Mouse (Mus musculus): ENCODE data around the gene Clasp2. TPM values are rescaled to one million over a fixed set of nuclear protein-coding genes. Genes with fewer than 3 reads are reported as not detected.

Gene Clasp2
- polyA plus RNA-seq, 1 experiment from 2014 or later, result 57.9 TPM

- Histone ChIP-seq H3K27ac (ENCODE audit: low read depth, low read length) (no peak overlapping the region), H3K4me1 (replicated peaks; ENCODE audit: control insufficient read depth, insufficient read depth, low read length) (no peaks in the 10 kb centered on the region), H3K4me3 (ENCODE audit: low read depth, low read length) (no peak overlapping the region), H3K4me2 (replicated peaks; ENCODE audit: low read depth, low read length) (no peak overlapping the region), H3K9me3 (ENCODE audit: control insufficient read depth, low read length) (no peaks in the 10 kb centered on the region), H3K27me3 (ENCODE audit: control insufficient read depth, insufficient read depth, low read length) (no peaks in the 10 kb centered on the region), H3K36me3 (ENCODE audit: control insufficient read depth, insufficient read depth, low read length) (peaks cover 9% of the 10 kb centered on the region; the same call in 1 of the 2 replicates), H3K9ac (ENCODE audit: low read depth, low read length) (no peak overlapping the region)
- 94% methylated on average over 7 of the region's 7 CpGs for WGBS
- no peak for ATAC-seq (ENCODE audit: low FRiP score)
- no peak for DNase-seq (ENCODE audit: low spot score)
Measured at GRCm38 (mm10) chr9:113968967-113969366, 227.7 kb downstream of the Clasp2 start.

Other genes with a start within 250 kb of the Clasp2 start
- 48.7 and 50.9 TPM in 2 replicates for gene Pdcd6ip, start 33.2 kb upstream of the Clasp2 start, polyA plus RNA-seq (2014; fragmentation: Nextera tagmentation; extraction: Ambion mirVana)
- gene Ubp1, start 189.5 kb downstream of the Clasp2 start, polyA plus RNA-seq (2014; fragmentation: Nextera tagmentation; extraction: Ambion mirVana), result 46.6 and 47.0 TPM in 2 replicates

Data from hindbrain, embryonic 11.5 days (tissue).